Mouse (Mus musculus) hindbrain, embryonic 11.5 days (tissue): ENCODE results near the gene Gars. TPM values are rescaled to one million over a fixed set of nuclear protein-coding genes. Genes with fewer than 3 reads are reported as not detected.

Experiments used
- ATAC-seq: fragments of 200-750 bp; cut with Nextera tagmentation; 2 replicates; pipeline ENCODE4 v1.8.0; 2017; ENCODE audit warnings: mild to moderate bottlenecking, moderate TSS enrichment, moderate library complexity; ENCODE audit not compliant: low FRiP score
- DNase-seq: peaks from one replicate; pipeline ENCODE4 v3.0.0-alpha.2; 2015; ENCODE audit warnings: low spot score
- H3K27ac ChIP-seq: fragments of 300-500 bp; sonication (generic); 2 replicates; pipeline ENCODE4 v1.5.1; 2014; ENCODE audit warnings: mild to moderate bottlenecking, low read depth, low read length
- H3K27me3 ChIP-seq: fragments of 300-500 bp; sonication (generic); 2 replicates; pipeline ENCODE4 v1.6.1; 2014; ENCODE audit warnings: mild to moderate bottlenecking, low read length, moderate library complexity, mixed read lengths; ENCODE audit not compliant: control insufficient read depth, insufficient read depth
- H3K36me3 ChIP-seq: fragments of 300-500 bp; sonication (generic); 2 replicates; pipeline ENCODE4 v1.6.1; 2014; ENCODE audit warnings: mild to moderate bottlenecking, low read length, moderate library complexity, mixed read lengths; ENCODE audit not compliant: control insufficient read depth, insufficient read depth
- H3K4me1 ChIP-seq: fragments of 300-500 bp; sonication (generic); replicated peaks from 2 replicates; pipeline ENCODE4 v1.6.1; 2014; ENCODE audit warnings: low read length, mixed read lengths; ENCODE audit not compliant: control insufficient read depth, insufficient read depth
- H3K4me2 ChIP-seq: fragments of 300-500 bp; sonication (generic); replicated peaks from 2 replicates; pipeline ENCODE4 v1.6.1; 2014; ENCODE audit warnings: mild to moderate bottlenecking, low read depth, low read length
- H3K4me3 ChIP-seq: fragments of 300-500 bp; sonication (generic); 2 replicates; pipeline ENCODE4 v1.5.1; 2014; ENCODE audit warnings: low read depth, low read length
- H3K9ac ChIP-seq: fragments of 300-500 bp; sonication (generic); 2 replicates; pipeline ENCODE4 v1.6.1; 2014; ENCODE audit warnings: low read depth, low read length
- H3K9me3 ChIP-seq: fragments of 300-500 bp; sonication (generic); 2 replicates; pipeline ENCODE4 v1.6.1; 2016; ENCODE audit warnings: low read length; ENCODE audit not compliant: control insufficient read depth
- WGBS: fragments of 180-500 bp; shearing (Covaris S2); extraction: QIAGEN DNeasy Blood & Tissue Kit; methylation state at CpG from one replicate; pipeline ENCODE4 v1.1.7; 2014; 5-methylcytosine and 5-hydroxymethylcytosine counted together
- polyA plus RNA-seq: library from polyadenylated mRNA; unstranded; fragments of >200 nt; fragmentation: Nextera tagmentation; extraction: Ambion mirVana; gene quantifications from 2 replicates; pipeline ENCODE4 v1.2.1, GENCODE M21; 2014

Gene Gars
- polyA plus RNA-seq, 1 experiment from 2014 or later: 214 TPM

DNA sequence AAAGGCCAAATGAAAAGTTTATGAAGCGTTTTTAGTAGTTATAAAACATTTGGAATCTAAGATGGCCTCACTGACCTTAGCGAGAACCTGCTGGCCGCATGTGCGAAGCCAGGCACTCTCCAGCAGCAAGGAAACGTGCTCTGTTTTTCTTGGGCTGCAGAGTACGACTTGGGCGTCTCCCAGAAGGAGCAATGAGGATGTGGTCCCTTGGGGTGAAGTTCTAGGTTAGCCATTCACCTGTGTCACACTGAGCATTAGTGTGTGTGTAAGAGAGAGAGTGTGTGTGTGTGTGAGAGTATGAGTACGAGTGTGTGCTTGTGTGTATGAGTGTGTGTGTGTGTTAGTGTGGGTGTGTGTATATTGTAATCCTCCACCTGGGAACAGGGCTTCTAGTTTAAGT lies 5.4 kb downstream of the Gars start:
- H3K9me3 ChIP-seq: no peaks in the 10 kb centered on the region
- ATAC-seq (no peak), DNase-seq (no peak)
- 83% methylated on average over 8 of the region's 8 CpGs for WGBS
- H3K36me3 ChIP-seq: no peaks in the 10 kb centered on the region
- H3K9ac ChIP-seq: no peak overlapping the region
- H3K4me3 ChIP-seq: no peak overlapping the region
- no peaks in the 10 kb centered on the region for H3K27me3 ChIP-seq
- no peaks in the 10 kb centered on the region for H3K4me1 ChIP-seq
- no peak overlapping the region for H3K27ac ChIP-seq
- no peak overlapping the region for H3K4me2 ChIP-seq

DNA sequence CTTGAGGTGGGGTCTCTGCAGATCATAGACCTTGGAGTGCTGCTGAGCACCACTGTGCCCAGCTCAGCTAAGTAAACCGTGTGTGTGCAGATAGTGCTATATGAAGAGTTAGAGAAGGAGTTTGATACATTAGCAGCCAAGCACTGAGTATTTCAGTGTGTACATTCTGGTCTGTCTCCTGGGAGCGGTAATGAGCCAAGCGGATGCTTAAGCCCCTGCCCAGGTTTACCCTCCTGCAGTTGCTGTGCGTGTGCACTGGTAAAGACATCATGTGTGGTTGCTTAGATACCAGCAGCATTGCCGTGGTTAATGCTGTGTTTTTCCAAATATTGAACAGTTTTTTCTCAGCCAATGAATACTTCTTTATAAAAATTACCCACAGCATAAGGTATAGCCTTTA lies 6.7 kb downstream of the Gars start:
- no peaks in the 10 kb centered on the region for H3K36me3 ChIP-seq
- ATAC-seq (no peak), DNase-seq (no peak)
- H3K27ac ChIP-seq: no peak overlapping the region
- no peaks in the 10 kb centered on the region for H3K9me3 ChIP-seq
- no peaks in the 10 kb centered on the region for H3K27me3 ChIP-seq
- H3K4me2 ChIP-seq: no peak overlapping the region
- no peaks in the 10 kb centered on the region for H3K4me1 ChIP-seq
- 76% methylated on average over 5 of the region's 5 CpGs for WGBS
- H3K4me3 ChIP-seq: no peak overlapping the region
- H3K9ac ChIP-seq: no peak overlapping the region

DNA sequence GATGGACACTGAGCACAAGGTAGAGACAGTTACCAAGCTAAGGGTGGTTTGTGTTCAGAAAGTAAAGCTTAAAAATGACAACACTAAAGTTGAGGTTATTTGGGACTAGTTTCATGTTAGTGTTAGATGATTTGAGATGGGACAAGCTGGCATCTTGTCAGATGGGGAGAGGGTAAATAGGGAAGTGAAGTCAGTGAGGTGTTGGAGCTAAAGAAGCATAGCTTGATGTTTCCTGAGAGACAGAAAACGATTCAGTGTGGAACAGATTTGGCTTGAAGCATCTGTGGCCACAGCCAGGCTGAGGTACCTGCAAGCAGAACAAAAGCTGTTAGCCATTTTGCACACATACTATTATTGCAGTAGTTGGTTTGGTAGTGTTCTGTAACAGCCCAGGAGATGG lies 7.5 kb downstream of the Gars start:
- WGBS: 66% methylated on average over 1 of the region's 1 CpGs

DNA sequence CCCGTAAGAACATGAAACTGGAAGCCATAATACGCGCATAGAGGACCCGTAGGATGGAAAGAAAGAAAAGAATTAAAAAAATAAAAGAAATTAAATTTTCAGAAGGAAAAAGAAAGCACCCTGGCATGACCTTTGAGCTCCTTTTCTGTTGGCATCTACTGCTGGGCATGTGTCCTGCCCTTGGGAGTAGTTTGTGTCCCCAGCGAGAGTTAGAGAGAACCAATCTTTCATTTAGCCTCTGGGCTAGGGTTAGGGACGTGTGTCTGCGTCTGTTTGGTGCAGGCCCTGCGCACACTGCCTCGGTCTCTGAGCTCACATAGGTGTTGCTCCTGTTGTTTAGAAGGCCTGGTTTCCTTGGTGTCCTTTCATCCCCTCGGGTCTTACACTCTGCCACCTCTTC lies 11.4 kb downstream of the Gars start:
- Histone ChIP-seq H3K4me2 (no peak overlapping the region), H3K4me3 (no peak overlapping the region), H3K36me3 (0 out of 2 replicates have a peak, but pooled peaks cover 3% of the 10 kb centered on the region), H3K4me1 (no peaks in the 10 kb centered on the region), H3K27me3 (no peaks in the 10 kb centered on the region), H3K9ac (no peak overlapping the region), H3K27ac (no peak overlapping the region), H3K9me3 (no peaks in the 10 kb centered on the region)
- ATAC-seq (no peak), DNase-seq (no peak)
- WGBS: 96% methylated on average over 10 of the region's 10 CpGs

More for the DNA sequence above, 7.5 kb downstream of the Gars start:
- DNase-seq: no peak
- Histone ChIP-seq H3K4me1 (no peaks in the 10 kb centered on the region), H3K4me2 (no peak overlapping the region), H3K27ac (no peak overlapping the region), H3K9me3 (no peaks in the 10 kb centered on the region), H3K27me3 (no peaks in the 10 kb centered on the region), H3K9ac (no peak overlapping the region), H3K36me3 (no peaks in the 10 kb centered on the region), H3K4me3 (no peak overlapping the region)
- ATAC-seq: no peak

DNA sequence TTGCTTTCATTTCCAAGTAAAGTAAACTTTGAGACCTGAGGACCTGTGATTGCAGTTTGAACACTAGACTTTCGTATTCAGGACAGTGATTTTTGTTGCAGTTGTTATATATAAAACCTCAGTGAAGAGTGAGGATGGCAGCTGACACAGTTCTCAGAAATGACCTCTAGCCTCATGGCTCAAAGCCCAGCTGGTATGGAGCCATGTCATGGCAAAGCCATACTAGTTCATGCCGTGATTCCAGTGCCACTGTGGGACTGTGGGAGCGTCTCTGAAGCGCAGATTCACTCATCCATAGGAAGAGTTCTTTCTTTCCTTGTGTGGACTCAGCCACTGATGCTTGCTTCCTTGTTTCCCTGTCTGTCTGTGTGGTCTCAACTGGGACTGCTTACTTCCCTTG lies 16.7 kb downstream of the Gars start:
- H3K4me3 ChIP-seq: no peak overlapping the region
- H3K4me2 ChIP-seq: no peak overlapping the region
- H3K36me3 ChIP-seq: 0 out of 2 replicates have a peak, but pooled peaks cover 5% of the 10 kb centered on the region
- H3K9ac ChIP-seq: no peak overlapping the region
- H3K4me1 ChIP-seq: no peaks in the 10 kb centered on the region
- 90% methylated on average over 4 of the region's 4 CpGs for WGBS
- DNase-seq (no peak), ATAC-seq (no peak)
- no peaks in the 10 kb centered on the region for H3K9me3 ChIP-seq
- no peaks in the 10 kb centered on the region for H3K27me3 ChIP-seq
- H3K27ac ChIP-seq: no peak overlapping the region

DNA sequence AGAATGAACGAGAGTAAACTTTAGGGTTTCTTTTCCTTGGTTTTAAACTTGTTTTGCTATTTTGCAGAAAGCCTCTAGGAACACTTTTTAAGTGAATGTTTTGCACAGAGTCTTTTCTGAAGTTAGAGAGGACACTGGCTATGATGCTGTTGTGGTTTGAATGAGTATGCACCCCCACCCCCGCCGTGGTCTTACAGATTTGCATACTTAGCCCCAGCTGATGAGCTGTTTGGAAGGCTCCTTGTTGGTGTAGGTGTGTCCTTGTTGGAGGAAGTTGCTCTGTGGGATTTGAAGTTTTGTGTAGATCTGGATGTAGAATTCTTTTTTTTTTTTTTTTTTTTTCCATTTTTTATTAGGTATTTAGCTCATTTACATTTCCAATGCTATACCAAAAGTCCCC lies 19.6 kb downstream of the Gars start:
- Histone ChIP-seq H3K36me3 (peaks cover 5% of the 10 kb centered on the region; the same call in 1 of the 2 replicates), H3K4me2 (no peak overlapping the region), H3K9me3 (no peaks in the 10 kb centered on the region), H3K4me1 (no peaks in the 10 kb centered on the region), H3K27ac (no peak overlapping the region), H3K4me3 (no peak overlapping the region), H3K27me3 (no peaks in the 10 kb centered on the region), H3K9ac (no peak overlapping the region)
- no peak for ATAC-seq
- DNase-seq: no peak
- over 99% methylated on average over 3 of the region's 3 CpGs for WGBS

DNA sequence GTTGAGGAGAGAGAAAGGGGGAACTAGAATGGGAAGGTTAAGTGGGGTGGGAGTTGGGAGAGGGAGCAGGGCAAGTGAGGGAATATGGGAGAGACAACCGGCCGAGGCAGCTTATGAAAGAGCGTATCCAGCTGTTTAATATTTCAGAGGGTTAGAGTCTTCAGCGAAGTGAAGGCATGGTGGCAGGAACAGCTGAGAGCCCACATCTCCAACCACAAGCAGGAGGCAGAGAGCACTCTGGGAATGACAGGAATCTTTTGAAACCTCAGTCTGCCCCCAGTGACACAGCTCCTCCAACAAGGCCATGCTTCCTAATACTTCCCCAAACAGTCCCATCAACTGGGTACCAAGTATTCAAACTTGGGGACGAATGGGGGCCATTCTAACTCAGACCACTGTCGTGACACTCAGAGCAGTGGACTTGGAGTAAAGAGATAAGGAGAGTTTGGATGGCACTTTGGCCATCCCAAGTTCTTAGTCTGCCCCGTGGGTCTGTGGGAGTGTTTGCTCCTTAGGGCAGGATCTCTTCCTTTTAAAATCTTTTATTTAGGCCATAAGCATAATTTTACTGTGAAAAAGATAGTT lies 22.5 kb downstream of the Gars start:
- H3K4me2 ChIP-seq: no peak overlapping the region
- H3K4me3 ChIP-seq: no peak overlapping the region
- no peak overlapping the region for H3K27ac ChIP-seq
- H3K36me3 ChIP-seq: peaks cover 9% of the 10 kb centered on the region
- H3K9me3 ChIP-seq: no peaks in the 10 kb centered on the region
- no peaks in the 10 kb centered on the region for H3K4me1 ChIP-seq
- no peak for DNase-seq
- no peak overlapping the region for H3K9ac ChIP-seq
- H3K27me3 ChIP-seq: no peaks in the 10 kb centered on the region
- no peak for ATAC-seq
- WGBS: 93% methylated on average over 7 of the region's 7 CpGs

DNA sequence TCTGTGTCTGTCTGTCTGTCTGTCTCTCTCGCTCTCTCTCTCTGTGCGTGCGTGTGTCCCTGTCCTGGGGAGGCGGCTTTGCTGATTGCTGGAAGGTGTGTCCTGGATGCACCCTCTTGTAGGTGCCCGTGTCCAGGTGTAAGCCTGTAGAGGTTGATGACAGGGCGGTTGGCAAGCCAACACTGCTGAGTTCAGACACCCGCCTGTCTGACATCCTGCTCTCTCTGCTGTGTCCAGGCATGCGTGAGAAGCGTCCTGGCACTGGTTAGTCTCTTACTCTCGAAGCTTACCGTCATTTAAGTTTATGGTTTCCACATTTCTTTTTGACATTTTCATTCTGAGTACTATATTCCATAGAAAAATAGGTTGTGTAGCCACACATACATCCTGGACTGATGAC lies 23.5 kb downstream of the Gars start:
- 94% methylated on average over 11 of the region's 11 CpGs for WGBS
- no peaks in the 10 kb centered on the region for H3K9me3 ChIP-seq
- H3K4me1 ChIP-seq: no peaks in the 10 kb centered on the region
- H3K4me3 ChIP-seq: no peak overlapping the region
- no peak overlapping the region for H3K27ac ChIP-seq
- H3K27me3 ChIP-seq: no peaks in the 10 kb centered on the region
- H3K9ac ChIP-seq: no peak overlapping the region
- no peak overlapping the region for H3K4me2 ChIP-seq
- H3K36me3 ChIP-seq: peaks cover 7% of the 10 kb centered on the region
- DNase-seq (no peak), ATAC-seq (no peak)

DNA sequence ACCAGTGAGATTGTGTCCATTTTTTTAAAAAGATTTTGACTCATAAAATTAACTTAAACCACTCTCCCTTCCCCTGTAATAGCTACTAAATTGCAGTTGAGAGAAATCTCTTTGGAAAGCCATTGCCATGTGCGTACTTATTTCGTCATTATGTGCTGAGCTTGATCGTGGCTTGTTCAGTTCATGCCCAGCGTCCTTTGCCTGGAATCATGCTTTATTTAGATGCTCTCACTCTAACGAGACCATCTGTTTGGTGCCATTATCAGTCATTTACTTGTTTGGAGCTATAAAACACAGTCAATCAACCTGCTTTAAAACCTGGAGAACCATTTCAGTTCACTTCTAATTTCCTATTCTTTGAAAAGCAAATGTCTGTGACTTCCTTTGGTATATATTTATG lies 24.4 kb downstream of the Gars start:
- ATAC-seq: no peak
- Histone ChIP-seq H3K9me3 (no peaks in the 10 kb centered on the region), H3K36me3 (peaks cover 7% of the 10 kb centered on the region), H3K4me1 (no peaks in the 10 kb centered on the region), H3K4me3 (no peak overlapping the region), H3K9ac (no peak overlapping the region), H3K27ac (no peak overlapping the region), H3K4me2 (no peak overlapping the region), H3K27me3 (no peaks in the 10 kb centered on the region)
- 91% methylated on average over 5 of the region's 5 CpGs for WGBS
- no peak for DNase-seq
